Mouse (Mus musculus): ENCODE data around the gene Clk3. TPM values are rescaled to one million over a fixed set of nuclear protein-coding genes. Genes with fewer than 3 reads are reported as not detected.

Gene Clk3
- 57.8 and 71.7 TPM in 2 replicates for polyA plus RNA-seq (2015; fragmentation: Nextera tagmentation; extraction: Ambion mirVana)

DNA sequence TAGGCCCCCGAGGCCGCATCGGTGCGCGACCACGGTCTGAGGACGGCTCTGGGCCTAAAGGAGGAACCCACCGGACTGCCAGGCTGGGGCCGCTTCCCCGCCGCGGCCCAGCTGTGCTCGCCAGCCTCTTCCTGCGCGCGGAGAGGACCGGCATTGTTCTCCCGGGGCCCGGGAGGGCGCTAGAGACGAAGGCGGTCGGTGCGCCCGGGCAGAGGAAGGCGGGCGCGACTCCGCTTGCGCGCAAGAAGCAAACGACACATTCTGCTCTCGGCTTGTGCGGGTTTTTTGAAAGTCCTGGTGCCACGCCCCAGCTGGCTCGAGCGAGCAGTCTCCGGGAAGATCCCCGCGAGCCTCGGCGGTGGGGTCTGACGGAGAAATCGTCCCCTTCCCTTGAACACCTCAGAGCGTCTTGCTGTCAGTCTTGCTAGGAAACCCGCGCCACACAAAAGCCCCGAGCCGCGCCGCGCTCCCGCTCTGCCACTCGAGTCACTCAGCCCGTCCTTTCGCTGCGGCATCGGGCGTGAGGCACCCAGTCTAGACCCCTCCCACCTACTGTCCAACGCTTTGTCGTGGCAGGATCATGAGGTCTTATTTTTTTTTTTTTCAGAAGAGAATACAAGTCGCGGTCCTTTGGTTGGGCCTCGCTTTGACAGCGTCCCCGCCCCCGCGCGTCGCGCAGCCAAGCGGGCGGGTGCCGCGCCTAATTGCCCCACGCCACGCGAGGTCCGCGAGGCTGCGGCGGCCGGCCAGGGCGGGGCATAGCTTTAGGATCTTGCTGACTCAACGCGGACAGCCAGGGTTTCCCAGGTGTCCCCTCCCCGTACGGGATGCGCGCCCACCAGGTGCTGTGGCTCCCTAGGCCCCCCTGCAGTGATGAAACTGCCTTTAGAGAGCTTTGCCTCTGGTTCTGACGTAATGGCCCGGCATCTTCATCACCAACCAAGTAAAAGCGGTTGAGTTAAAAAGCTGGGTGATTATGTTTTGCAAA lies at the start of gene Clk3:
Gene Clk3 (minus strand): TSS at position 497 of the 988 bp plus-strand sequence.
- H3K4me1 ChIP-seq (replicated peaks): peaks cover 32% of the 10 kb centered on the region
- H3K9me3 ChIP-seq: no peaks in the 10 kb centered on the region
- peak within 1 kb of the TSS; percentile 95 for H3K4me3 ChIP-seq (replicated peaks)
- H3K36me3 ChIP-seq: peaks cover 7% of the 10 kb centered on the region
- under 1% methylated on average over 93 of the region's 93 CpGs for WGBS
- peak within 1 kb of the TSS; percentile 93 for H3K9ac ChIP-seq
- H3K27me3 ChIP-seq (replicated peaks): no peaks in the 10 kb centered on the region
- ATAC-seq: peak; percentile 64
- peak within 1 kb of the TSS; percentile 98 for H3K4me2 ChIP-seq (replicated peaks)
- H3K27ac ChIP-seq: peak within 1 kb of the TSS; percentile 90

DNA sequence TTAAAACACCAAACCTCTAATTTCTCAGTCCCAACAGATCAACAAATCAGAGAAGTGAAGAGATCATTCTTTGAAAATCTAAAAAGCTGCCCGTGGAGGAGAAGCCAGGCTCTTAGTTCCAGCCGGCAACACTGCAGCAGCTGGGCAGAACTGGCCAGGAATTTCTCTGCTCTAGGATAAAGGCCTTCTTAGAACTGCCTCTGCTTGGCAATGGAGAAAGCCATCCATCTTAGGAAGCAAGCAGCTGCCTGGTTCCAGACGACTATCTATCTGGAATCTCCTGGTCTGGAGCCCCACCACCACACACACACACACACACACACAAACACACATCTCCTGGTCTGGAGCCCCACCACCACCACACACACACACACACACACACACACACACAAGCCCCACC lies 49.2 kb upstream of the Clk3 start:
- no peak overlapping the region for H3K9ac ChIP-seq
- peaks cover 24% of the 10 kb centered on the region for H3K4me1 ChIP-seq (replicated peaks)
- H3K4me3 ChIP-seq (replicated peaks): no peak overlapping the region
- no peak overlapping the region for H3K4me2 ChIP-seq (replicated peaks)
- H3K36me3 ChIP-seq: no peaks in the 10 kb centered on the region
- H3K9me3 ChIP-seq: no peaks in the 10 kb centered on the region
- H3K27ac ChIP-seq: no peak overlapping the region
- no peaks in the 10 kb centered on the region for H3K27me3 ChIP-seq (replicated peaks)
- no peak for ATAC-seq
- 17% methylated on average over 3 of the region's 3 CpGs for WGBS

DNA sequence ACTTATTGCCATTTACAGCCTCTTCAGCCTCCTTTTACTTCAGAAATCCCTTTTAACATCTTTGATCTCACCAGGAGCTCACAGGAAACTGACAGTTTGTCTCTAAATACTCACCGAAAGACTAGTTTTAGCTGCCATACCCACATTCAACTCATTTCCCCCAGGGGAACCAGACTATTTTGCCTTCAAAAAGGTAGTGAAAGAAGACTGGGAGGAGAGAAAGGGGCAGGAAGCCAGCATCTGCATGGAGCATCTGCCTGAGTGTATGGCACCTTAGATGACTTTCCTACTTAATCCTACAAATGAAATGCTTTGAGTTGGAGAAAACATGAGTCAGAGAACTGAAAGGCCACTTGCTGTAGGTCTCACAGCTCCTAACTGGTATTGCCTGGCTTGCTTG lies 48.4 kb upstream of the Clk3 start:
- Histone ChIP-seq H3K4me2 (replicated peaks) (no peak overlapping the region), H3K9me3 (no peaks in the 10 kb centered on the region), H3K36me3 (no peaks in the 10 kb centered on the region), H3K4me1 (replicated peaks) (peaks cover 24% of the 10 kb centered on the region), H3K27ac (no peak overlapping the region), H3K27me3 (replicated peaks) (no peaks in the 10 kb centered on the region), H3K4me3 (replicated peaks) (no peak overlapping the region), H3K9ac (no peak overlapping the region)
- no peak for ATAC-seq
- WGBS: 27% methylated on average over 1 of the region's 1 CpGs

DNA sequence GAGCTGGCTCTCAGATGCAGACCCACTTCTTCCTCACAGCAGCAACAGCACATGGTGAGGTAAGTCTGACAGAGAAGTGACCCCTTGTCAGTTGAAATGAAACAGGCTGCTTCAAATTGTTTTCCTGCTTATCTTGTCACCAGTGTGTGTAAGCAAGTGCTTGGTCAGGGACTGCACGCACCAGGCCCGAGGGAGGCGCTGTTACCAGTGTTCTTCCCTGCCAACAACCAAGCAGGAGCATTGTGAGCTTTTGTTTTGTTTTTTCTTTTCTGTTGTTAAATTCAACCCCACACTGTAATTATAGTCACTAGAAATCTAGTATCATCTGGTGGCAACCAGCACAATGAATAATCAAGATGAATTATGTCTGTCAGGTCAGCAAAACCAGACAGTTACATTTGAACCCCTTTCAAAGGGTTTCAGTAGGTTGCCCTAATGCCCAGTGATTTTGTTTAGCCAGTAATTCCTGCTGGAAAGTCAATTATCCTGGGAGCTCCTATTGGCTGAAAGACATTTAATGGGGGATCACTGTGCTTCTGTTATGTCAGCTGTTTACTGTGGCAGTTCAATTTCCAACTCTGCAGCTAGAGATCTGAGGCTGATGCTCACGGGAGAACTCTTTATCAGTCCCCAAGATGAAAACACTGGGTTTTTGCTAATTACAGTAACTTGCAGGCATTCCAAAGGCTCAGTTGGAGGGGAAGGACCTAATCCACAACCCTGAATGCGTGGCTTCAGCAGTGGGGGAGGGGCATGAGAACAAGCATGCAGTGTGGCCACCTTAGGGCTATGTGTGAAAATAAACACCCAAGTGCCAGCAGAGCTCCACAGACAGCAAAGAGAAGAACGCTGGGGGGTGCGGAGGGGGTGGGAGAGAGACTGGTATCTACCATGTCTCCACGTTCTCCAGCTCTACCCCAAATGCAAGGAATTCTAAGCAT lies 46.4 kb upstream of the Clk3 start:
- peaks cover 24% of the 10 kb centered on the region for H3K4me1 ChIP-seq (replicated peaks)

DNA sequence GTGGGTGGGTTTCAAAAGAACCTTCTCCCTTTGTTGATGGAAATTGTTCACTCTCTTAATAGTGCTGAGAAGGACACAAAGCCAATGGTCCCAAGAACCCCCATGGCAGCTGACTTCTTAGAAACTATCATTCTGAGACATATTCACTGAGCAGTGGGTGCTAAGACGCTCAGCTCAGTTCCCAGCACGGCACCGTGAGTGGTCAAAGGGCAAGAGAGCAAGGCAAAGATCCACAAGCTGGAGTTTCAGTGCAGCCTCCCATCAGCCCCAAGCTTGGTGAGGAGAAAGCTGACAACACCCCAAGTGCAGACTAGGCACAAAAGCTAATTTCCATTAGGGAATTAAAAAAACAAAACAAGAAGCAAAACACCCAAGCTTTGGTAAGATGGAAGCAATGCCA lies 45.0 kb upstream of the Clk3 start:
- ATAC-seq: no peak
- Histone ChIP-seq H3K36me3 (no peaks in the 10 kb centered on the region), H3K27ac (no peak overlapping the region), H3K4me1 (replicated peaks) (peaks cover 29% of the 10 kb centered on the region), H3K9ac (no peak overlapping the region), H3K4me2 (replicated peaks) (no peak overlapping the region), H3K4me3 (replicated peaks) (no peak overlapping the region), H3K9me3 (no peaks in the 10 kb centered on the region), H3K27me3 (replicated peaks) (no peaks in the 10 kb centered on the region)
- WGBS: 70% methylated on average over 3 of the region's 3 CpGs

More for the DNA sequence above, 46.4 kb upstream of the Clk3 start:
- H3K9ac ChIP-seq: no peak overlapping the region
- H3K27ac ChIP-seq: no peak overlapping the region
- no peaks in the 10 kb centered on the region for H3K27me3 ChIP-seq (replicated peaks)
- H3K4me3 ChIP-seq (replicated peaks): no peak overlapping the region
- 36% methylated on average over 8 of the region's 8 CpGs for WGBS
- H3K36me3 ChIP-seq: no peaks in the 10 kb centered on the region
- H3K4me2 ChIP-seq (replicated peaks): no peak overlapping the region
- H3K9me3 ChIP-seq: no peaks in the 10 kb centered on the region
- no peak for ATAC-seq

DNA sequence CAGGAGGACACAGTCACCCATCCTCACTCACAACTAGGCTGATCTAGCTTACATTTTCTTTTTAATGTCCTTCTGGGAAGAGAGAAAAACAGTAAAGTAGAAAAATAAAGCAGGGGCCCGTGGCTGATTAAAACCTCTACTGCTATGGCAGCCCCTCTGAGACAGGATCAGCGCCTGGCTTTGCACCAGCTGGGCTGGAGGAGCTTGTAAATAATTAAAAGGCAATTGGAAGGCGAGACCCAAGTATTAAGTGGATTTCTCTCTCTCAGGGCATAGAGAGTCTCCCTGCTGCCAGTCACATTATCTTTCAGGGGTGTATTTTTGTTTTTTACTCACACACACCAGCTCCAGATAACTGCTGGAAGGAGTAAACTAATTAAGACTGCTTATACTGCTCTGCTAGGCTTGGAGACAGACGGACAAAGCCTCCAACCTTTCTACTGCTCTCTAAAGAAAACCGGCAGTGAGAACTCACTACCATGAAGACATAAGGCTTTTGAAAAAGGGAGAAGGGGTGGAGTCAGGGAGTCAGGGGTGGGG lies 43.2 kb upstream of the Clk3 start:
- no peak overlapping the region for H3K4me2 ChIP-seq (replicated peaks)
- H3K4me1 ChIP-seq (replicated peaks): peaks cover 27% of the 10 kb centered on the region
- H3K36me3 ChIP-seq: no peaks in the 10 kb centered on the region
- no peaks in the 10 kb centered on the region for H3K27me3 ChIP-seq (replicated peaks)
- ATAC-seq: no peak
- H3K27ac ChIP-seq: no peak overlapping the region
- H3K9me3 ChIP-seq: no peaks in the 10 kb centered on the region
- no peak overlapping the region for H3K9ac ChIP-seq
- WGBS: 62% methylated on average over 5 of the region's 5 CpGs
- H3K4me3 ChIP-seq (replicated peaks): no peak overlapping the region

DNA sequence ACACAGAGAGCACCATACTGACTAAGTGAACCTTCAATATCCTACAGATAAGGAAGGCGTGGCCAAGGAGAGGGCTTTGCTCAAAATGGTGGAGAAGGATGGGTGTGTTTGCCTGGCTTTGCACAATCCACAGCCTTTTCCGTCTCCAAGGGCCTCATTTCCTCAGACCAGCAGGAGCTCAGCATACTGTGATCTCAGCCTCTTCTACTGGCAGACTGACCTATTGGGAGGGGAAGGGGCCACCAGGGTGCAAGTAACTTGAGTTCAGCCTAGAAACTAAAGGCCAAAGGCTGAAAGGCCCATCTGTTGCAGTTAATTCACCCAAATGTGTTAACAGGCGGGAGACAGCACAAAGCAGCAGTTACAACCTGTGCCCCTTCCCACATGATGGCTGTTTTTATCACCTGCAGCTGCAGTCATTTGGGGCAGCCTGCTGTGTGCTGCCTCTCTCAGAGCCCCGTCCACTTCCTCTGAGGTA lies 41.6 kb upstream of the Clk3 start:
- Histone ChIP-seq H3K27me3 (replicated peaks) (no peaks in the 10 kb centered on the region), H3K4me1 (replicated peaks) (peaks cover 32% of the 10 kb centered on the region)

DNA sequence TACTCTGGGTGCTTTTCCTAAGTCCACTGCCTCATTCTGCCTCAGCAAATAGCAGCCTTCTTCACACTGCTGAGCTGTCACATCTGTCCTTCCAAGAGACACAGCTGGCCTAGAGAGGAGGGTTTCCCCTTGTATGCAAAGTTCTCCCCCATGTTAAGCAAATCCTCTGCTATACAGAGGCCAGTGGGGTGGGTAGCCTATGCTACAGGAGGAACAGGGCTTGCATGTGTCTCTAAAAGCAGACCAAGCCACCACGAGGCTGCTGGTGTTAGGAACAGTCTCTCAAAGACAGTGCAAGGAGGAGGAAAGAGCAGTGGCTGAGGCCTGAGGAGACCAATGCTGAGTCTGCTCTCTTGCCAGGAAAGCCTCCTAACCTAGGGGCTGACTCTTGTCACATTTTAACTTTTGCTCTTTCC lies 40.4 kb upstream of the Clk3 start:
- H3K9me3 ChIP-seq: no peaks in the 10 kb centered on the region
- no peak for ATAC-seq
- H3K4me3 ChIP-seq (replicated peaks): no peak overlapping the region
- no peaks in the 10 kb centered on the region for H3K36me3 ChIP-seq
- peaks cover 32% of the 10 kb centered on the region for H3K4me1 ChIP-seq (replicated peaks)
- H3K9ac ChIP-seq: no peak overlapping the region
- H3K4me2 ChIP-seq (replicated peaks): no peak overlapping the region
- H3K27ac ChIP-seq: no peak overlapping the region
- WGBS: 27% methylated on average over 1 of the region's 1 CpGs
- no peaks in the 10 kb centered on the region for H3K27me3 ChIP-seq (replicated peaks)

More for the DNA sequence above, 41.6 kb upstream of the Clk3 start:
- peak; percentile 37; the same call in 1 of the 2 replicates for ATAC-seq
- Histone ChIP-seq H3K36me3 (no peaks in the 10 kb centered on the region), H3K27ac (no peak overlapping the region), H3K9me3 (no peaks in the 10 kb centered on the region), H3K4me3 (replicated peaks) (no peak overlapping the region), H3K9ac (no peak overlapping the region), H3K4me2 (replicated peaks) (no peak overlapping the region)
- WGBS: 63% methylated on average over 4 of the region's 4 CpGs

DNA sequence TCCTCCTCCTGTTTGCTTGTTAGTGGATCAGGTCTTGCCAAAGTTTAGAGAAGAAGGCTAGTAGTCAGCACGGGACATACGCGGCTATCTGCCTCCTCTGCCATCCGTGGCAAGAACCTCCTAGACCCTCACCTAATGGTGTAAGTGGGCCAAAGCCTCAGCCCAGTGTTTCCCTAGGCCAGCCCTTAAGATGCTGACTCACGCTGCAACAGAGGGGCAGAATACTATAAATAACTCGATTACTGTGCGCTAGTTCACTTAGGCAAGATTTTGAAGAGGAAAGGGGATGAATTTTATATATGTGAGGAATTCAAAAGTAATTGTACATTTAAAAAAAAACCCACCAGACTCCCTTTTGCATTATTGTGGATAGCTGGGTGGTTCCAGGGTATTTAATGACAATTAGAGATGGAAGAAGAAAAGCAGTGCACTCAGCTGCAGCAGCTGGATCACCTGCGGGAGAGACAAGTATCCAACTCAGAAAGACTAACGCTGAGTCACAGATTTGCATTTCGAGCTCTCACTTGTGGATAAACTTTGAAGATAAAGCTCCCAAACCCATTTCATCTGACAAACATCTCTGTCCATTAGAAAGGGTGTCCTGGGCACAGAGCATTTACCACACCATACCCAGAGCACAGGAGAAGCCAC lies 39.6 kb upstream of the Clk3 start:
- Histone ChIP-seq H3K4me3 (replicated peaks) (no peak overlapping the region), H3K4me1 (replicated peaks) (peaks cover 35% of the 10 kb centered on the region), H3K4me2 (replicated peaks) (no peak overlapping the region), H3K27ac (no peak overlapping the region), H3K27me3 (replicated peaks) (no peaks in the 10 kb centered on the region), H3K9me3 (no peaks in the 10 kb centered on the region), H3K36me3 (no peaks in the 10 kb centered on the region), H3K9ac (no peak overlapping the region)
- ATAC-seq: no peak
- WGBS: 58% methylated on average over 10 of the region's 10 CpGs

DNA sequence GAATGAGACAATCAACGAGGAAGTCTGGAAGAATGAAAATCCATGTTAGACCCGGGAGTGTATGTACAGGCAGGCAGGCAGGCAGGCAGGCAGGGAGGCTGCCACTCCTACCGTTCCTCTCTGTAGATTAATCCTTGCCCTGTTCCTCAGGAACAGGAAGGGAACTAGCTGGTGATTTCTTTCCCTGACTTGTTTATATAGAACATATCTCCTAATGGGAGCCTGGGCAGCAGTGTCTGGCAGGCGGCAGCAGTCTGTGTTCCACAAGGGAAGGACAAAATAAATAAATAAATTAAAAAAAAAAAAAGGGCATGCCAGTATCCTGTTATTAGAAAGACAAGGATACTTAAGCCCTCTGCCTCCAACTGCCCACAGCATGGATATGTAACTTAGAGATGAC lies 38.2 kb upstream of the Clk3 start:
- Histone ChIP-seq H3K27ac (peak overlapping the region; percentile 45; the same call in 1 of the 2 replicates), H3K27me3 (replicated peaks) (no peaks in the 10 kb centered on the region), H3K4me1 (replicated peaks) (peaks cover 35% of the 10 kb centered on the region), H3K36me3 (no peaks in the 10 kb centered on the region), H3K9ac (no peak overlapping the region), H3K9me3 (no peaks in the 10 kb centered on the region), H3K4me3 (replicated peaks) (no peak overlapping the region), H3K4me2 (replicated peaks) (no peak overlapping the region)
- 5% methylated on average over 4 of the region's 4 CpGs for WGBS
- 0 out of 2 replicates have a peak, but pooled peaks have one; percentile 52 for ATAC-seq

DNA sequence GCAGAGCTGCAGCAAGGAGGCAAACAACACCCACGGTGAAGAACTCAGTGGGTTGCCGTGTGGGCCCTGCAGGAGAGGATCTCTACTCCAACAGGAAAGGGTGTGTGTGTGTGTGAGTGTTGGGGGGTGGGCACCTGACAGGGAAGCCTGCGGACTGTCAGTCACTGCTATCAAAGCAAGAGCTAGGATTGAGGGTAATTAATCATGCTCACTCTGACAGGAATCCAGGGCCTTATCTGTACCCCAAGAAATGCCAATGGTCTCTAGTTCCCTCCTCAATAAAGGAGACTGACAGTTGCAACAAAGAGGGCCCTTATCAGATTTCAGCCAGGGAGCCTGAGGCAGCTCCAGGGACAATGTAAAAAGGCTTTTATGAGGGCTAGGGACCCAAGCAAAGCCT lies 37.4 kb upstream of the Clk3 start:
- peak overlapping the region; percentile 45; the same call in 1 of the 2 replicates for H3K27ac ChIP-seq
- peaks cover 31% of the 10 kb centered on the region for H3K4me1 ChIP-seq (replicated peaks)
- no peaks in the 10 kb centered on the region for H3K9me3 ChIP-seq
- no peaks in the 10 kb centered on the region for H3K27me3 ChIP-seq (replicated peaks)
- WGBS: 16% methylated on average over 3 of the region's 3 CpGs
- H3K4me2 ChIP-seq (replicated peaks): no peak overlapping the region
- H3K4me3 ChIP-seq (replicated peaks): no peak overlapping the region
- no peaks in the 10 kb centered on the region for H3K36me3 ChIP-seq
- peak; percentile 56 for ATAC-seq
- H3K9ac ChIP-seq: no peak overlapping the region
